Mouse (Mus musculus): ENCODE measurements around the gene Mdm4. TPM values are rescaled to one million over a fixed set of nuclear protein-coding genes. Genes with fewer than 3 reads are reported as not detected.

The Mdm4 gene
- total and polyA plus RNA-seq, 3 experiments: 19.8 to 28.1 TPM; not detected in 1

DNA sequence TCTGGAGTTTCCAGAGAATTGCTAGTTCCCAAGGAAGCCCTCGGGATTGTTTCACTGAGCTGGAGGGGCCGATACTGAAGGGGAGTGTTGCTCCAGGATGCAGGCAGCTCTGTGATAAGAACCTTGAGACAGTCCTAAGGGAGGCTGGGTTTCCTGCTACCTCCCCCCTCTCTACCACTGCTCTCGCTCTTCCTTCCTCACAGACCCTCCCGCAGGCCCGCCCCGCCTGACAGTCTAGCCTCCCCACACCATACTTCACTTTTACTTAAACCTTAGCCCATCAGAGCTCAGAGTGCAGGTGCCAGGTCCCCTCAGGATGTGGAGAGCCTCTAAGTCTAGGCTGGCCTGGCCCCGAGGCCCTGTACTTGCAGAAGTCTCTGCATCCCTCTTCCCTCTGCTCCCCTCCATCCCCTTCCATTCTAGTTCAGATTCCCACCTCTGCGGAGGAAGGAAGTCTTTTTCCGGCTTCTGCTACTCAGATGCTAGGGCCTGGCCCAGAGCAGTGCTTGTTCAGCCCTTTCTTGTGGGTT is 43.0 kb upstream of the Mdm4 start:
- Histone ChIP-seq H3K27me3 (ENCODE audit: control insufficient read depth in 1 of 2, insufficient read depth in 2 of 2, low read length in 2 of 2) (no peaks in the 10 kb centered on the region), H3K4me3 (ENCODE audit: control insufficient read depth in 1 of 2, insufficient read depth in 1 of 2, low read depth in 2 of 2, low read length in 2 of 2) (no peak overlapping the region), H3K4me1 (ENCODE audit: control insufficient read depth in 1 of 2, insufficient read depth in 2 of 2, low read length in 2 of 2) (peaks cover 0 to 13% of the 10 kb centered on the region in 2 experiments; a peak in 2 of 4 replicates), H3K36me3 (ENCODE audit: control insufficient read depth in 1 of 2, insufficient read depth in 2 of 2, low read length in 2 of 2) (peaks cover 0 to 5% of the 10 kb centered on the region in 2 experiments; a peak in 2 of 4 replicates), H3K79me2 (ENCODE audit: control insufficient read depth, insufficient read depth, low read length, poor library complexity) (no peaks in the 10 kb centered on the region), H3K9ac (ENCODE audit: control insufficient read depth, low read depth, low read length, poor library complexity, severe bottlenecking) (no peak overlapping the region), H3K9me3 (replicated peaks; ENCODE audit: insufficient read depth, low read length) (no peaks in the 10 kb centered on the region), H3K27ac (ENCODE audit: control insufficient read depth, low read depth, low read length) (no peak overlapping the region)
- peak; percentile 33 for DNase-seq (ENCODE audit: low read depth, low spot score)
- no peak for TF ChIP-seq ZC3H11A (IDR thresholded peaks at IDR 0.05; ENCODE audit: low read depth, low read length)
- no peak for TF ChIP-seq TCF12 (IDR thresholded peaks at IDR 0.05; ENCODE audit: low read depth, low read length)
- TF ChIP-seq NELFE (IDR thresholded peaks at IDR 0.05; ENCODE audit: low read depth, low read length): no peak
- peak in 1 of 2 experiments; percentile 16; a peak in 1 of 4 replicates for TF ChIP-seq EP300 (IDR thresholded peaks at IDR 0.05; ENCODE audit: low read depth in 1 of 2, low read length in 2 of 2)
- TF ChIP-seq ZKSCAN1 (IDR thresholded peaks at IDR 0.05; ENCODE audit: low read depth, low read length): no peak
- TF ChIP-seq TAL1 (IDR thresholded peaks at IDR 0.05; ENCODE audit: low read length): peak; percentile 69
- TF ChIP-seq RAD21 (IDR thresholded peaks at IDR 0.05; ENCODE audit: low read depth, low read length): no peak
- no peak for TF ChIP-seq RCOR1 (IDR thresholded peaks at IDR 0.05; ENCODE audit: low read depth, low read length)
- TF ChIP-seq POLR2A (IDR thresholded peaks at IDR 0.05; ENCODE audit: control insufficient read depth in 1 of 2, insufficient read depth in 1 of 2, low read depth in 1 of 2, low read length in 2 of 2, poor library complexity in 1 of 2): no peak
- no peak for TF ChIP-seq CHD2 (IDR thresholded peaks at IDR 0.05; ENCODE audit: low read length)
- no peak for TF ChIP-seq MAX (IDR thresholded peaks at IDR 0.05; ENCODE audit: low read length)
- TF ChIP-seq E2F4 (IDR thresholded peaks at IDR 0.05; ENCODE audit: borderline replicate concordance, low read depth, low read length): no peak
- TF ChIP-seq GATA1 (IDR thresholded peaks at IDR 0.05; ENCODE audit: low read depth, low read length): 0 out of 2 replicates have a peak, but pooled peaks have one; percentile 15
- TF ChIP-seq CHD1 (IDR thresholded peaks at IDR 0.05; ENCODE audit: low read depth, low read length): no peak

DNA sequence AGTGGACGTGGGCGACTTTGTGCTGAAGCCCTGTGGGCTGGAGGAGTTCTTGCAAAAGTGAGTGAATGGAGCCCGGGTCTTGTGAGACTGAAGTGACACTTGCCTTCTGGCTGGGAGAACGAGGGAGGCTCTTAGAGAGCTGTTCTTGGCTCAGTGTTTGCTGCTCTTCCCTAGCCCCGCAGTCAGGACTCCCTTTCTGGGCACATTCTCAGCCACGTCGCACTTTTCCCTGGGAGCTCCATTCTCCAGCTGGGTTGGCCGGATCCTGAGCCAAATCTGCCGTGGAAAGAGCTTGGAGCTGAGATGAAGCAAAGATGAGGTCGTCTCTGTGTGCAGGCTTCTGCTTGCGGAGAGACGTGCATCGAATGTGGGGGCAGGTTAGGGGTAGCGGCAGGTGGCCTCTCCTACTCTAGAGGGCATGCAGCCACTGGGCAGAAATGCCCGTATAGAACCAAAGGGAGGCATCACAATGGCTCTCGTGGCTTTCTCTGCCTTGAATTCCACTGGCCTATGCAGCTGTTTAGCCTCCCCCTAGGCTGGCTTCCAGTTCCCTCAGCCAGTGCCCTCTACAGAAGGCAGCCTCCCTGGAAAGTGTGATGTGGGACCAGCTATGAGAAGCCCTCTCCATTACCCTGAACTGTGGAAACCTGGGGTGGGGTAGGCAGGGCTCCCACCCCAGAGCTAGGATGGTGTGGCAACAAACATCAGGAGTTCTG is 41.5 kb upstream of the Mdm4 start:
- TF ChIP-seq TAL1 (IDR thresholded peaks at IDR 0.05; ENCODE audit: low read length): no peak
- TF ChIP-seq ETS1 (IDR thresholded peaks at IDR 0.05; ENCODE audit: low read depth, low read length): no peak
- no peak for TF ChIP-seq MYB (IDR thresholded peaks at IDR 0.05; ENCODE audit: low read depth, low read length)
- no peak for TF ChIP-seq ZMIZ1 (IDR thresholded peaks at IDR 0.05; ENCODE audit: low read depth, low read length)
- TF ChIP-seq RAD21 (IDR thresholded peaks at IDR 0.05; ENCODE audit: low read depth, low read length): no peak
- TF ChIP-seq KAT2A (conservative IDR thresholded peaks at IDR 0.05; ENCODE audit: low read depth, low read length): no peak
- TF ChIP-seq UBTF (IDR thresholded peaks at IDR 0.05; ENCODE audit: borderline replicate concordance, insufficient read depth, low read depth, low read length): no peak
- no peak for TF ChIP-seq USF2 (IDR thresholded peaks at IDR 0.05; ENCODE audit: borderline replicate concordance in 1 of 2, insufficient read depth in 1 of 2, low read depth in 1 of 2, low read length in 2 of 2)
- no peak for TF ChIP-seq CHD1 (IDR thresholded peaks at IDR 0.05; ENCODE audit: low read depth, low read length)
- TF ChIP-seq ZNF384 (IDR thresholded peaks at IDR 0.05; ENCODE audit: low read depth, low read length): no peak
- TF ChIP-seq POLR2A (IDR thresholded peaks at IDR 0.05; ENCODE audit: control insufficient read depth in 1 of 2, insufficient read depth in 1 of 2, low read depth in 1 of 2, low read length in 2 of 2, poor library complexity in 1 of 2): no peak
- no peak for TF ChIP-seq MXI1 (IDR thresholded peaks at IDR 0.05; ENCODE audit: low read depth, low read length)
- TF ChIP-seq RCOR1 (IDR thresholded peaks at IDR 0.05; ENCODE audit: low read depth, low read length): no peak
- Histone ChIP-seq H3K36me3 (ENCODE audit: control insufficient read depth in 1 of 2, insufficient read depth in 2 of 2, low read length in 2 of 2) (peaks cover 0 to 5% of the 10 kb centered on the region in 2 experiments; a peak in 2 of 4 replicates), H3K9me3 (replicated peaks; ENCODE audit: insufficient read depth, low read length) (no peaks in the 10 kb centered on the region), H3K4me3 (ENCODE audit: control insufficient read depth in 1 of 2, insufficient read depth in 1 of 2, low read depth in 2 of 2, low read length in 2 of 2) (no peak overlapping the region), H3K79me2 (ENCODE audit: control insufficient read depth, insufficient read depth, low read length, poor library complexity) (no peaks in the 10 kb centered on the region), H3K9ac (ENCODE audit: control insufficient read depth, low read depth, low read length, poor library complexity, severe bottlenecking) (no peak overlapping the region), H3K27me3 (ENCODE audit: control insufficient read depth in 1 of 2, insufficient read depth in 2 of 2, low read length in 2 of 2) (no peaks in the 10 kb centered on the region), H3K4me1 (ENCODE audit: control insufficient read depth in 1 of 2, insufficient read depth in 2 of 2, low read length in 2 of 2) (peaks cover 0 to 13% of the 10 kb centered on the region in 2 experiments; a peak in 2 of 4 replicates), H3K27ac (ENCODE audit: control insufficient read depth, low read depth, low read length) (no peak overlapping the region)
- no peak for DNase-seq (ENCODE audit: low read depth, low spot score)

Data from MEL (cell line).